Mouse (Mus musculus): ENCODE measurements around the gene Sec31a. TPM values are rescaled to one million over a fixed set of nuclear protein-coding genes. Genes with fewer than 3 reads are reported as not detected.

Sec31a gene
- polyA plus RNA-seq, 1 experiment from 2014 or later: 156 TPM

- H3K4me2 ChIP-seq (replicated peaks): no peak overlapping the region
- H3K36me3 ChIP-seq: peaks cover 76% of the 10 kb centered on the region
- no peaks in the 10 kb centered on the region for H3K27me3 ChIP-seq
- no peak overlapping the region for H3K27ac ChIP-seq
- H3K9ac ChIP-seq: no peak overlapping the region
- H3K9me3 ChIP-seq: no peaks in the 10 kb centered on the region
- no peak for ATAC-seq (ENCODE audit: insufficient number of reproducible peaks, insufficient read depth, low FRiP score, low TSS enrichment)
- no peak overlapping the region for H3K4me3 ChIP-seq
- 49% methylated on average over 1 of the region's 1 CpGs for WGBS
- no peaks in the 10 kb centered on the region for H3K4me1 ChIP-seq
Measured at GRCm38 (mm10) chr5:100370919-100371318, 45.1 kb downstream of the Sec31a start.

DNA sequence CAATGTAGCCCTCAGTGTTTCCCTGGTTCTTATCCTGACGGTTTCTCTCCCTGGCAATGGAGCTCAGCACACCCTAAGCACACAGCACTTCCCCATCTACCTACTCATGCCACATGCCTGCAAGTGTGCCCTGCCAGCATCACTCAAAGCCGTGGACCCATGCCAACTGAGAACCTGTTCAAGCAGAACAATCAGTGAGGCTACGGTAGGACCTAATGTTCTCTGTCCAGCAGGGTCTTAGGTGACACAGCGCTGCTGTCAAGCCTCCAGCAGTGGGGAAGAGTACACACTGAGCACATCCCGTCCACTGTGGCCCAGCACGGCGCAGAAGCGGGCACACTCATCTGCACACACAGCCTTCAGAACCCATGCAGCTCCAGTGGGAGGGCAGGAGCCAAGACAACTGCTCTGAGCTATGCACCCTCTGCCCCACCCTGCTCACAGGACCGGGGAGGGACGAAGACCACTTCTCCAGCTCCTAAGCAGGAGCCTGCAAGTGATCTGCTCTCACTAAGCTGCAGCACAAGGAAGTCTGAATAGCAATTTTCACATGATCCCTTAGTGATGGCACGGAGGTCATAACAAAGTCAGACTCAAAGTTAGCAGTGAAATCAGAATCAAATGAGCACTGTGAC lies 46.1 kb downstream of the Sec31a start:
- Histone ChIP-seq H3K4me2 (replicated peaks) (no peak overlapping the region), H3K27me3 (no peaks in the 10 kb centered on the region), H3K4me1 (no peaks in the 10 kb centered on the region), H3K27ac (no peak overlapping the region), H3K36me3 (peaks cover 76% of the 10 kb centered on the region), H3K9me3 (no peaks in the 10 kb centered on the region), H3K9ac (no peak overlapping the region), H3K4me3 (no peak overlapping the region)
- WGBS: 89% methylated on average over 11 of the region's 11 CpGs
- no peak for ATAC-seq (ENCODE audit: insufficient number of reproducible peaks, insufficient read depth, low FRiP score, low TSS enrichment)

GRCm38 (mm10) chr5:100369093-100369492 lies 46.9 kb downstream of the Sec31a start:
- Histone ChIP-seq H3K9me3 (no peaks in the 10 kb centered on the region), H3K27ac (no peak overlapping the region), H3K27me3 (no peaks in the 10 kb centered on the region), H3K4me2 (replicated peaks) (no peak overlapping the region), H3K4me3 (no peak overlapping the region), H3K9ac (no peak overlapping the region), H3K4me1 (no peaks in the 10 kb centered on the region), H3K36me3 (peaks cover 75% of the 10 kb centered on the region)
- ATAC-seq (ENCODE audit: insufficient number of reproducible peaks, insufficient read depth, low FRiP score, low TSS enrichment): no peak
- WGBS: 93% methylated on average over 6 of the region's 6 CpGs

DNA sequence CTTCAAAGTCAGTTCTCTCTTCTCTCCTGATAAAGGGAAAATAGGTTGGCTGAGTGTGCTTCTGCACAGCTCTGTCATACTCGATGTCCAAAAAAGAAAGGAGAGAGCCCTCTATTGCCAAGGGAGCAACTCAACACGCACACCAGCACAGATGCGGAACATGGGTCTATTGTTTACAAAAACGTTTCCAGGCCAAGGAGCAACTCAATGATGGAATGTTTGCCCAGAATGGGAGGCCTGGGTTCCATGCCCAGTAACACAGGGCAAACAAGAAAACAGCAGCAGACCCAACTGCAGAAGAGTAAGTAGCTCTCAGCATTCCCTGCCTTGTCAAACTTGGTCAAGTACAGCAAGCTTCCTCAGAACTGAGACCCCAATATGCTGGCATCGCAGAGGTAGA lies 47.5 kb downstream of the Sec31a start:
- H3K9me3 ChIP-seq: no peaks in the 10 kb centered on the region
- no peak overlapping the region for H3K9ac ChIP-seq
- peaks cover 75% of the 10 kb centered on the region for H3K36me3 ChIP-seq
- no peaks in the 10 kb centered on the region for H3K4me1 ChIP-seq
- H3K27me3 ChIP-seq: no peaks in the 10 kb centered on the region
- no peak overlapping the region for H3K4me2 ChIP-seq (replicated peaks)
- no peak for ATAC-seq (ENCODE audit: insufficient number of reproducible peaks, insufficient read depth, low FRiP score, low TSS enrichment)
- H3K4me3 ChIP-seq: no peak overlapping the region
- WGBS: 88% methylated on average over 5 of the region's 5 CpGs
- no peak overlapping the region for H3K27ac ChIP-seq

- Histone ChIP-seq H3K4me1 (no peaks in the 10 kb centered on the region), H3K36me3 (peaks cover 79% of the 10 kb centered on the region)
Measured at GRCm38 (mm10) chr5:100367051-100367450, 49.0 kb downstream of the Sec31a start.

DNA sequence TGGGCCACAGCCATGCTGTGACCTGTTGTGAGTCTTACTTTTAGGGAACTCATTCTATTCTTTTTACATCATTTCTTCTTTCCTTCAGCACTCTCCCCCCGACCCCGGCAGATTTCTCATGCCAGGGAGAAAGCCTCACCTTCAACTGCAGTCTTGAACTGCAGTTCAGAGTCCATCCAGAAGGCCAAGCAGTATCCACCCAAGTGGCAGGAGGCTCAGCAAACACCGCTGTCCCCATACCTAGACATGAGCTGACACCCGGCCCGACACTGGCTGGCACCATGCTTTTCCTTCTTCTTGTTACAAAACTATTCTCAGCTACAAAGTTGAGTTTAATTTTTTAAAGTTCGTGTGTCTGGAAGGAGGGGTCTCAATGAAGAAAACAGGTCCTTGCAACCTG lies 55.7 kb downstream of the Sec31a start:
- Histone ChIP-seq H3K4me1 (peaks cover 8% of the 10 kb centered on the region), H3K4me2 (replicated peaks) (no peak overlapping the region), H3K9ac (no peak overlapping the region), H3K27ac (no peak overlapping the region), H3K4me3 (no peak overlapping the region), H3K9me3 (no peaks in the 10 kb centered on the region), H3K27me3 (no peaks in the 10 kb centered on the region), H3K36me3 (peaks cover 48% of the 10 kb centered on the region)
- WGBS: 89% methylated on average over 6 of the region's 6 CpGs
- no peak for ATAC-seq (ENCODE audit: insufficient number of reproducible peaks, insufficient read depth, low FRiP score, low TSS enrichment)

More at GRCm38 (mm10) chr5:100367051-100367450, 49.0 kb downstream of the Sec31a start:
- Histone ChIP-seq H3K9me3 (no peaks in the 10 kb centered on the region), H3K4me3 (no peak overlapping the region), H3K9ac (no peak overlapping the region), H3K27me3 (no peaks in the 10 kb centered on the region), H3K27ac (no peak overlapping the region), H3K4me2 (replicated peaks) (no peak overlapping the region)
- 80% methylated on average over 2 of the region's 2 CpGs for WGBS
- no peak for ATAC-seq (ENCODE audit: insufficient number of reproducible peaks, insufficient read depth, low FRiP score, low TSS enrichment)

DNA sequence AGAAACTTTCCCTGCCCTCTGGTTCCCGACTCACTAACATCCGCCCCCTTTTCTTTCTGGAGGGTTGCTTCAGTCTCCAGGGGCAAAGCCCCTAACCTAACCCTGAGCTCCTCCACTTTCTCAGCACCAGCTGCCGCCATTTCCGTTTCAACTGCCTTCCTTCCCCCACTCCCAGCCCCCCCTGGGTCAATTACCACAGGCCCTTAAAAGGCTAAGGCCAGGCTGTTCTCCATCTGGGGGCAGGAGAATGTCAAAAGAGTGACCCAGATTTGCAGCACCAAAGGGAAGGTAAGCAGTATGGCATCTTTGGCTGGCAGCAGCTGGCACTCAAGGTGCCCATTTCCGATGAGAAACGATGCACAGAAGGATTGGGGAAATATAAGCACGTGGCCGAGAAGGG lies 57.7 kb downstream of the Sec31a start:
- H3K36me3 ChIP-seq: peaks cover 30% of the 10 kb centered on the region
- H3K27ac ChIP-seq: no peak overlapping the region
- H3K4me3 ChIP-seq: no peak overlapping the region
- ATAC-seq (ENCODE audit: insufficient number of reproducible peaks, insufficient read depth, low FRiP score, low TSS enrichment): no peak
- no peaks in the 10 kb centered on the region for H3K27me3 ChIP-seq
- no peak overlapping the region for H3K9ac ChIP-seq
- 38% methylated on average over 8 of the region's 8 CpGs for WGBS
- no peak overlapping the region for H3K4me2 ChIP-seq (replicated peaks)
- peaks cover 8% of the 10 kb centered on the region for H3K4me1 ChIP-seq
- H3K9me3 ChIP-seq: no peaks in the 10 kb centered on the region

DNA sequence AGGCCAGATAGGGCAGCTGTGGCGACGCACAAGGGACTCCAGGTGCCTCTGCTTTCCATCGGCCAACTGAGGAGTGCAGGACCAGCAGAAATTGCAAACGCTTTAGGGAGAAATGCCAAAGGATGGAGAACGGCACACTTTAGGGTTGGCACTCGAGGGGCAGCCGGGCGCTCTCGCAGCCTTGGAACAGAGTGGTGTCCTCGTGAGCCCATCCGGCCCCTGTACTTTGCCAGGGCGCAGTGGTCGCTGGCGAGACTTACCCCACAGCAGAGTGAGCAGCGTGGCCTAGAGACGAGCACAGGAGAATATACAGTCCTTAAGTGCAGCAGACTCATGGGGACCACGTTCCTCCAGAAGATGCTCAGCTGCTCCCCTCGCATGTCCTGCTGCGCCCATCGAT lies 61.4 kb downstream of the Sec31a start:
- Histone ChIP-seq H3K9ac (no peak overlapping the region), H3K4me3 (no peak overlapping the region), H3K27ac (no peak overlapping the region), H3K4me1 (peaks cover 11% of the 10 kb centered on the region), H3K27me3 (no peaks in the 10 kb centered on the region), H3K4me2 (replicated peaks) (no peak overlapping the region), H3K9me3 (no peaks in the 10 kb centered on the region), H3K36me3 (no peaks in the 10 kb centered on the region)
- WGBS: 92% methylated on average over 20 of the region's 20 CpGs
- ATAC-seq (ENCODE audit: insufficient number of reproducible peaks, insufficient read depth, low FRiP score, low TSS enrichment): no peak

- H3K27ac ChIP-seq: no peak overlapping the region
- no peak overlapping the region for H3K4me2 ChIP-seq (replicated peaks)
- no peak overlapping the region for H3K4me3 ChIP-seq
- no peaks in the 10 kb centered on the region for H3K27me3 ChIP-seq
- H3K36me3 ChIP-seq: no peaks in the 10 kb centered on the region
- 56% methylated on average over 10 of the region's 10 CpGs for WGBS
- peaks cover 4% of the 10 kb centered on the region for H3K4me1 ChIP-seq
- H3K9me3 ChIP-seq: no peaks in the 10 kb centered on the region
- no peak for ATAC-seq (ENCODE audit: insufficient number of reproducible peaks, insufficient read depth, low FRiP score, low TSS enrichment)
- no peak overlapping the region for H3K9ac ChIP-seq
Measured at GRCm38 (mm10) chr5:100352986-100353848, 62.8 kb downstream of the Sec31a start.

- Histone ChIP-seq H3K27ac (no peak overlapping the region), H3K9me3 (no peaks in the 10 kb centered on the region), H3K36me3 (no peaks in the 10 kb centered on the region), H3K9ac (no peak overlapping the region), H3K4me2 (replicated peaks) (no peak overlapping the region), H3K27me3 (no peaks in the 10 kb centered on the region), H3K4me1 (0 out of 2 replicates have a peak, but pooled peaks cover 3% of the 10 kb centered on the region), H3K4me3 (no peak overlapping the region)
- ATAC-seq (ENCODE audit: insufficient number of reproducible peaks, insufficient read depth, low FRiP score, low TSS enrichment): peak; percentile 54; the same call in 1 of the 2 replicates
- 96% methylated on average over 8 of the region's 8 CpGs for WGBS
Measured at GRCm38 (mm10) chr5:100350907-100351456, 65.1 kb downstream of the Sec31a start.

- Histone ChIP-seq H3K4me3 (no peak overlapping the region), H3K4me1 (0 out of 2 replicates have a peak, but pooled peaks cover 3% of the 10 kb centered on the region), H3K9me3 (no peaks in the 10 kb centered on the region), H3K36me3 (no peaks in the 10 kb centered on the region), H3K9ac (no peak overlapping the region), H3K4me2 (replicated peaks) (no peak overlapping the region), H3K27me3 (no peaks in the 10 kb centered on the region), H3K27ac (no peak overlapping the region)
- ATAC-seq (ENCODE audit: insufficient number of reproducible peaks, insufficient read depth, low FRiP score, low TSS enrichment): no peak
- WGBS: 73% methylated on average over 10 of the region's 10 CpGs
Measured at GRCm38 (mm10) chr5:100349287-100350215, 66.5 kb downstream of the Sec31a start.
